Mouse (Mus musculus): ENCODE measurements around the gene Filip1l. TPM values are rescaled to one million over a fixed set of nuclear protein-coding genes. Genes with fewer than 3 reads are reported as not detected.

Filip1l gene
- polyA plus RNA-seq, 1 experiment = 12.1 TPM

DNA sequence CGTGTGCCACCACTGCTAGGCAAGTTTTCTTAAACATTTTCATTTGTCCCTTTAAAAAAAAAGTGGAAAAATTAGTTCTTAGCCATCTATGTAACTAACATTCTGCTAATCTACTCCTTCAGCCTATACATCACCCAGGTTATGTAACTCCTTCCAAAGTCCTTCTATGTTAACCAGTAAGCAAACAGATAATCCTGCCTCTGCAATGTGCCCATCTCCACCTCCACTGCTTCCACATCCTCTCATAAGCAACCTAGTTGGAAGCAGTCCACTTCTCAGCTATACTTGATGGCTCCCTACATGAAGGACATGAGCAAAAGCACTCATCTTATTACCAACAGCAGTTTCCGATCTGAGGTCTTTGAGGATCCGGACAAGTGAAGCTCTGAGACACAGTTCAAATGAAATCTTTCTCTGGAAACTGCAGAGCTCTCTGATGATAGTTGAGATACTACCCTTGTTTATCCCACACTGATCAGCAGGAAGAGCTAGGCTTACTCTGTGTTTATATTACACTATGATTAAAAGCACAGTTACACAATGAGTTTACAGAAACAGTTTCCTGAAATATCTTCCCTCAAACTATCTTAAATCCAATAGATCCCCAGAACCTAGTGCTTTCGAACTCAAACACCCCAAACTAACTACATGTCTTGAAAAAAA, 244.5 kb downstream of the Filip1l start:
- Histone ChIP-seq H3ac (ENCODE audit: control insufficient read depth, insufficient read length) (no peak overlapping the region), H3K4me2 (ENCODE audit: low read depth) (no peak overlapping the region), H3K27me3 (ENCODE audit: control insufficient read depth, insufficient read depth, insufficient read length) (no peaks in the 10 kb centered on the region), H3K4me3 (no peak overlapping the region), H3K36me3 (ENCODE audit: control insufficient read depth, insufficient read depth) (no peaks in the 10 kb centered on the region), H3K79me2 (ENCODE audit: control insufficient read depth, insufficient read depth) (peaks cover 6% of the 10 kb centered on the region)
- TF ChIP-seq USF1 (IDR thresholded peaks at IDR 0.05; ENCODE audit: low read depth) = no peak
- TF ChIP-seq MYOD1 (IDR thresholded peaks at IDR 0.05; ENCODE audit: control insufficient read depth in 1 of 3, insufficient read length in 2 of 3, low read depth in 2 of 3) = no peak
- no peak for TF ChIP-seq POLR2A (IDR thresholded peaks at IDR 0.05; ENCODE audit: insufficient read length, low read depth)

DNA sequence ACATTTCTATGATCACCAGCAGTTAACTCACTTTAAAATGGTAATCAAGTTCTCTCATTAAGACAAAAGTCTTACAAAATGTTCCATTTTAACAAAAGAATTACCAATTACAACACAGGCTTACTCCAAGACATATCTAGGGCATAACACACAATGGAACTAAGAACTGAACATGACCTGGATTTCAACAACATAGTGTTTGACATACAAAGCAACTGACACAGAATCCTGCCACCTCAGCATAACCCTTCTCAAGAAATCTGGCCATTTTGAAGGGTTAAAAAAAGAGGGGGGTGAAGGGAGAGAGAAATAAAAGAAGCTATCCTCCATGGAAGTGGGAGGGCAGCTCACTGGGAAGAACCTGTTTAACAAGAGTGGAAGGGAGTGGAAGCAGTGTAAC, 248.1 kb downstream of the Filip1l start:
- H3ac ChIP-seq (ENCODE audit: control insufficient read depth, insufficient read length) = no peak overlapping the region
- H3K36me3 ChIP-seq (ENCODE audit: control insufficient read depth, insufficient read depth) = no peaks in the 10 kb centered on the region
- peaks cover 8% of the 10 kb centered on the region for H3K79me2 ChIP-seq (ENCODE audit: control insufficient read depth, insufficient read depth)
- no peak overlapping the region for H3K4me3 ChIP-seq
- H3K27me3 ChIP-seq (ENCODE audit: control insufficient read depth, insufficient read depth, insufficient read length) = no peaks in the 10 kb centered on the region
- H3K4me2 ChIP-seq (ENCODE audit: low read depth) = no peak overlapping the region
- TF ChIP-seq CEBPB (IDR thresholded peaks at IDR 0.05; ENCODE audit: insufficient read depth, poor library complexity, severe bottlenecking) = no peak
- no peak for TF ChIP-seq SRF (IDR thresholded peaks at IDR 0.05; ENCODE audit: control insufficient read depth, insufficient read length, low read depth)
- no peak for TF ChIP-seq MYOG (IDR thresholded peaks at IDR 0.05; ENCODE audit: control insufficient read depth in 1 of 3, insufficient read depth in 1 of 3, insufficient read length in 2 of 3, low read depth in 2 of 3)
- TF ChIP-seq TCF12 (IDR thresholded peaks at IDR 0.05; ENCODE audit: insufficient read depth, poor library complexity, severe bottlenecking) = no peak
- no peak for TF ChIP-seq MAX (IDR thresholded peaks at IDR 0.05; ENCODE audit: low read depth)

DNA sequence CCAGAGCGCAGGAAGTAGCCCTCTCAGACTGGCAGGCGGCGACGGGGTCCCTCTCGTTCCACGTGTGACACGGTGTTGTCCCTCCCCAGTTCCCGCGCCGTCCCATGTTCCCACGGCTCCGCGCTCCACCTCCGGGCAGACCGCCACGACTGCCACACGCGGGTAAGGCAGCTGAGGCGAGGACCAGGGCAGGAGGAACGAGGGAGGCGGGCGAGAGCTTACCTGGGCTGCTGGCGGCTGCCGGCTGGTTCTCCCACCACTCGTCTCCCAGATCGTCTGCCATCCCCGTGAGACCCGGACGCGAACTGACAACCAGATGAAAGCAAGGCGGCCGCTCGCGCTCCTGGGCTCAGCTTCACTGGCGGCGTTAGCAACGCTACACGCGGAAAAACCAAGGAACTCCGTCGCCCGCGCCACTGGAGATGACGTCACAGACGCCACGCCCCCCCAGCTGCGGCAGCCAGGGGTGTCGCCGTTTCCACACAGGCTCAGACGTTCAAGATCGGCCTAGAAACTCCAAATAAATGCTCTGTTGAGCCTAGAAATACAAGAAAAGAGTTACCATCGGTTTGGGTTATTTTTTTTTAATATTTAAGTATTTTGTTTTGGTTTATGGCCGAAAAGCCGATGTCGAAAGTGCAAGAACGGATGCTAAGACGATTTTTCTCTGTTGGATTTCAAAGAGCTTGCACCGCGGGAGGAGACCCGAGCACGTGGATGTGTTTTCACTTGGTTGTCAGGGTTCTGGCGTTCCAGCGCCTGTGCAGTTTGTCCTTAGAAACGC, 253.7 kb downstream of the Filip1l start, which contains the start of gene Cmss1:
Cmss1 (minus strand) TSS at position 421 of the 784 bp plus-strand sequence.
- H3K36me3 ChIP-seq (ENCODE audit: control insufficient read depth, insufficient read depth) = no peaks in the 10 kb centered on the region
- H3K4me2 ChIP-seq (ENCODE audit: low read depth) = peak within 1 kb of the TSS; percentile 99
- TF ChIP-seq POLR2A (IDR thresholded peaks at IDR 0.05; ENCODE audit: insufficient read length, low read depth) = peak; percentile 67
- peak; percentile 35 for TF ChIP-seq SRF (IDR thresholded peaks at IDR 0.05; ENCODE audit: control insufficient read depth, insufficient read length, low read depth)
- no peak for TF ChIP-seq REST (IDR thresholded peaks at IDR 0.05; ENCODE audit: insufficient read depth, insufficient read length)
- no peak for TF ChIP-seq USF1 (IDR thresholded peaks at IDR 0.05; ENCODE audit: low read depth)
- no peak for TF ChIP-seq TCF12 (IDR thresholded peaks at IDR 0.05; ENCODE audit: insufficient read depth, poor library complexity, severe bottlenecking)
- TF ChIP-seq MYOD1 (IDR thresholded peaks at IDR 0.05; ENCODE audit: control insufficient read depth in 1 of 3, insufficient read length in 2 of 3, low read depth in 2 of 3) = peak in 2 of 3 experiments; percentile 2 to 34
- peak; percentile 76 for TF ChIP-seq CEBPB (IDR thresholded peaks at IDR 0.05; ENCODE audit: insufficient read depth, poor library complexity, severe bottlenecking)
- no peak for TF ChIP-seq TCF3 (IDR thresholded peaks at IDR 0.05; ENCODE audit: insufficient read length, low read depth)
- peak; percentile 69 for TF ChIP-seq POLR2AphosphoS2 (IDR thresholded peaks at IDR 0.05; ENCODE audit: insufficient read length, low read depth)
- peak in 2 of 3 experiments; percentile 4 to 18 for TF ChIP-seq MYOG (IDR thresholded peaks at IDR 0.05; ENCODE audit: control insufficient read depth in 1 of 3, insufficient read depth in 1 of 3, insufficient read length in 2 of 3, low read depth in 2 of 3)
- TF ChIP-seq MAX (IDR thresholded peaks at IDR 0.05; ENCODE audit: low read depth) = peak; percentile 97
- peak; percentile 97 for TF ChIP-seq E2F4 (IDR thresholded peaks at IDR 0.05; ENCODE audit: insufficient read depth)
- H3ac ChIP-seq (ENCODE audit: control insufficient read depth, insufficient read length) = peak within 1 kb of the TSS; percentile 41
- peak within 1 kb of the TSS; percentile 78 for H3K4me3 ChIP-seq
- H3K79me2 ChIP-seq (ENCODE audit: control insufficient read depth, insufficient read depth) = peaks cover 3% of the 10 kb centered on the region
- H3K27me3 ChIP-seq (ENCODE audit: control insufficient read depth, insufficient read depth, insufficient read length) = no peaks in the 10 kb centered on the region

DNA sequence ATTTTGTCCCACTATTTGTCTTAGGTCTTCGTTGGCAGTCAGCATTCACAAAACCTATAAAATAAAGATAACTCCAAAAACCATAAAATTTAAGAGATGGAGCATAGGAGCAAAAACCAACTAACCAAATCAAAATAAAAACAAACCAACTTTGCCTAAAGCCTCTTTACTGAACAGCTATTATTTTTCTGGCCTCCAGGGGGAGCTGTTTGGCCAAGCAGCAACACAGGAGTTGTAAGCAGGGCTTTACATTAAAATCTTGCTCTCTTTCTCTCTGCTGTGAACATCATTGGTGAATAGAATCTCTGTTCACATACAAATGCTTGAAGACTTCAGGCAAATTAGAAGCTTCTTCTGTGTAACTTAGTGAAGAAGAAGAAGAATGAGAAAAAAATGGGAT, 258.9 kb downstream of the Filip1l start:
- H3K4me2 ChIP-seq (ENCODE audit: low read depth) = no peak overlapping the region
- TF ChIP-seq MYOD1 (IDR thresholded peaks at IDR 0.05; ENCODE audit: control insufficient read depth in 1 of 3, insufficient read length in 2 of 3, low read depth in 2 of 3) = no peak
- no peak for TF ChIP-seq REST (IDR thresholded peaks at IDR 0.05; ENCODE audit: insufficient read depth, insufficient read length)
- TF ChIP-seq SRF (IDR thresholded peaks at IDR 0.05; ENCODE audit: control insufficient read depth, insufficient read length, low read depth) = no peak
- TF ChIP-seq TCF3 (IDR thresholded peaks at IDR 0.05; ENCODE audit: insufficient read length, low read depth) = no peak
- TF ChIP-seq USF1 (IDR thresholded peaks at IDR 0.05; ENCODE audit: low read depth) = no peak
- TF ChIP-seq CEBPB (IDR thresholded peaks at IDR 0.05; ENCODE audit: insufficient read depth, poor library complexity, severe bottlenecking) = no peak
- TF ChIP-seq MAX (IDR thresholded peaks at IDR 0.05; ENCODE audit: low read depth) = no peak
- no peak for TF ChIP-seq TCF12 (IDR thresholded peaks at IDR 0.05; ENCODE audit: insufficient read depth, poor library complexity, severe bottlenecking)
- TF ChIP-seq MYOG (IDR thresholded peaks at IDR 0.05; ENCODE audit: control insufficient read depth in 1 of 3, insufficient read depth in 1 of 3, insufficient read length in 2 of 3, low read depth in 2 of 3) = no peak
- no peak overlapping the region for H3ac ChIP-seq (ENCODE audit: control insufficient read depth, insufficient read length)
- H3K27me3 ChIP-seq (ENCODE audit: control insufficient read depth, insufficient read depth, insufficient read length) = no peaks in the 10 kb centered on the region
- no peak overlapping the region for H3K4me3 ChIP-seq
- no peaks in the 10 kb centered on the region for H3K79me2 ChIP-seq (ENCODE audit: control insufficient read depth, insufficient read depth)
- H3K36me3 ChIP-seq (ENCODE audit: control insufficient read depth, insufficient read depth) = no peaks in the 10 kb centered on the region

Other genes starting within 250 kb of the Filip1l start
- gene Tomm70a, start 231.4 kb upstream of the Filip1l start, polyA plus RNA-seq (2012; fragmentation: generic; extraction: Trizol) = 20.6 TPM
- gene Nit2, start 185.8 kb upstream of the Filip1l start, polyA plus RNA-seq (2012; fragmentation: generic; extraction: Trizol) = 22.4 TPM
- gene Tbc1d23, start 121.6 kb upstream of the Filip1l start, polyA plus RNA-seq (2012; fragmentation: generic; extraction: Trizol) = 9.6 TPM
- not detected for gene Tmem30c, start 60.2 kb upstream of the Filip1l start, polyA plus RNA-seq (2012; fragmentation: generic; extraction: Trizol)